14 mouse cellular contexts compared by ENCODE assay signal in genomic region chr8:124370422-124371183, GRCm38 (mm10).
A peak's percentile ranks its signal among the peaks of the same experiment; 100 is the strongest.
DNase-seq lines count a peak whose midpoint lies in the region; ATAC-seq lines count a peak whose summit lies in the region.
"Had no signal": no experiment of that assay in that cellular context is flagged by ENCODE, and none has a peak within 500 bp of the region (broad histone marks: within the 10 kb centered on the region; RNA-seq: fewer than 3 reads in every experiment).

No protein-coding gene starts in this region.

- no peaks in the 10 kb centered on the region for H3K9me3 ChIP-seq in kidney, embryonic 15.5 days (replicated peaks)
- H3K9me3 ChIP-seq: neural tube, embryonic 13.5 days had no signal

- no peak for ATAC-seq in kidney, embryonic 15.5 days (replicated peaks; ENCODE audit: low FRiP score)
- ATAC-seq: intestine, embryonic 16.5 days had no signal

- no peaks in the 10 kb centered on the region for H3K36me3 ChIP-seq in kidney, embryonic 15.5 days

- WGBS in kidney, embryonic 15.5 days = 81% methylated on average over 17 of the region's 17 CpGs

- H3K27ac ChIP-seq in kidney, embryonic 15.5 days = no peak overlapping the region
- H3K27ac ChIP-seq: hindbrain, embryonic 14.5 days; liver, embryonic 14.5 days; neural tube, embryonic 13.5 days had no signal

- no peak overlapping the region for H3K9ac ChIP-seq in kidney, embryonic 15.5 days
- H3K9ac ChIP-seq: hindbrain, embryonic 14.5 days; liver, embryonic 14.5 days; neural tube, embryonic 13.5 days had no signal

- H3K4me2 ChIP-seq in kidney, embryonic 15.5 days = no peak overlapping the region
- H3K4me2 ChIP-seq: hindbrain, embryonic 14.5 days; neural tube, embryonic 13.5 days had no signal

- peak; percentile 25 to 47 for DNase-seq in kidney, postnatal 4 days
- peak; percentile 19 for DNase-seq in right cerebral cortex, postnatal 14 days
- no peak for DNase-seq in right cerebral cortex, postnatal 4 days
- peak; percentile 28 for DNase-seq in NIH3T3 (ENCODE audit: low read depth)
- DNase-seq in retina, postnatal 1 day = peak; percentile 32
- no peak for DNase-seq in ovary, adult 18-20 months (ENCODE audit: low spot score)
- DNase-seq: adrenal gland, adult 2 months; cerebellum, adult 18-20 months; gastrocnemius, postnatal 25 days had no signal

- no peak overlapping the region for H3K4me3 ChIP-seq in kidney, embryonic 15.5 days (replicated peaks)
- H3K4me3 ChIP-seq: neural tube, embryonic 13.5 days had no signal

- H3K4me1 ChIP-seq in kidney, embryonic 15.5 days = no peaks in the 10 kb centered on the region
- H3K4me1 ChIP-seq: neural tube, embryonic 13.5 days had no signal

- no peaks in the 10 kb centered on the region for H3K27me3 ChIP-seq in kidney, embryonic 15.5 days
- H3K27me3 ChIP-seq: neural tube, embryonic 13.5 days had no signal

Comparison
In these comparisons a context has a peak if more than half of its experiments do, and no peak if none do; other contexts are left out.
1. DNase-seq: peak in kidney, postnatal 4 days (2 of 2), right cerebral cortex, postnatal 14 days (single experiment), NIH3T3 (single experiment) and retina, postnatal 1 day (single experiment); none in right cerebral cortex, postnatal 4 days (single experiment) and ovary, adult 18-20 months (single experiment).